11 mouse cellular contexts compared by ENCODE assay signal in genomic region chr7:44820525-44820924, GRCm38 (mm10). TPM values are rescaled to one million over a fixed set of nuclear protein-coding genes. Genes with fewer than 3 reads are reported as not detected.
DNase-seq lines count a peak whose midpoint lies in the region; ATAC-seq and TF ChIP-seq lines count a peak whose summit lies in the region.
"Had no signal": no experiment of that assay in that cellular context is flagged by ENCODE, and none has a peak within 500 bp of the region (broad histone marks: within the 10 kb centered on the region; RNA-seq: fewer than 3 reads in every experiment).

No protein-coding gene starts in this region.

- no peaks in the 10 kb centered on the region for H3K27me3 ChIP-seq in heart, embryonic 12.5 days (replicated peaks)
- no peaks in the 10 kb centered on the region for H3K27me3 ChIP-seq in limb, embryonic 11.5 days (ENCODE audit: control insufficient read depth, insufficient read depth, low read length)
- H3K27me3 ChIP-seq in myocyte (ENCODE audit: control insufficient read depth, insufficient read depth, insufficient read length), result no peaks in the 10 kb centered on the region
- H3K27me3 ChIP-seq: embryonic facial prominence, embryonic 12.5 days; stomach, embryonic 15.5 days had no signal

- peaks cover 77% of the 10 kb centered on the region for H3K4me1 ChIP-seq in heart, embryonic 12.5 days (replicated peaks)
- peaks cover 23% of the 10 kb centered on the region for H3K4me1 ChIP-seq in limb, embryonic 11.5 days (ENCODE audit: control insufficient read depth, insufficient read depth, low read length)

- H3K4me2 ChIP-seq in heart, embryonic 12.5 days, result 0 out of 2 replicates have a peak overlapping the region, but pooled peaks have one; percentile 12
- H3K4me2 ChIP-seq in limb, embryonic 11.5 days (ENCODE audit: low read depth, severe bottlenecking), result no peak overlapping the region
- H3K4me2 ChIP-seq in myocyte (ENCODE audit: low read depth), result peak overlapping the region; percentile 97
- H3K4me2 ChIP-seq: embryonic facial prominence, embryonic 12.5 days had no signal

- H3K36me3 ChIP-seq in heart, embryonic 12.5 days, result 0 out of 2 replicates have a peak, but pooled peaks cover 3% of the 10 kb centered on the region
- peaks cover 2% of the 10 kb centered on the region; the same call in 1 of the 2 replicates for H3K36me3 ChIP-seq in limb, embryonic 11.5 days (ENCODE audit: control insufficient read depth, insufficient read depth, low read length)
- no peaks in the 10 kb centered on the region for H3K36me3 ChIP-seq in myocyte (ENCODE audit: control insufficient read depth, insufficient read depth)
- H3K36me3 ChIP-seq: stomach, embryonic 15.5 days had no signal

- H3ac ChIP-seq in myocyte (ENCODE audit: control insufficient read depth, insufficient read length), result peak overlapping the region; percentile 41

- TF ChIP-seq POLR2A in myocyte (IDR thresholded peaks at IDR 0.05; ENCODE audit: insufficient read length, low read depth), result no peak

- H3K27ac ChIP-seq in heart, embryonic 12.5 days (ENCODE audit: poor library complexity, severe bottlenecking), result no peak overlapping the region
- no peak overlapping the region for H3K27ac ChIP-seq in limb, embryonic 11.5 days (replicated peaks; ENCODE audit: low read depth, low read length)
- H3K27ac ChIP-seq: embryonic facial prominence, embryonic 12.5 days; stomach, embryonic 15.5 days had no signal

- no peak overlapping the region for H3K9ac ChIP-seq in heart, embryonic 12.5 days
- no peak overlapping the region for H3K9ac ChIP-seq in limb, embryonic 11.5 days (ENCODE audit: low read length)
- H3K9ac ChIP-seq: embryonic facial prominence, embryonic 12.5 days; stomach, embryonic 15.5 days had no signal

- no peak for DNase-seq in heart, adult 18-20 months
- peak; percentile 6 to 33 for DNase-seq in spleen, postnatal 4 days (ENCODE audit: low spot score in 2 of 2)
- no peak for DNase-seq in spleen, postnatal 36 days (ENCODE audit: low spot score in 2 of 2)
- peak; percentile 14 for DNase-seq in limb, embryonic 11.5 days (ENCODE audit: low spot score)
- no peak for DNase-seq in right cerebral cortex, postnatal 36 days (ENCODE audit: low spot score in 2 of 2)
- DNase-seq: retina, postnatal 1 day had no signal

- H3K9me3 ChIP-seq in heart, embryonic 12.5 days (replicated peaks), result no peaks in the 10 kb centered on the region
- H3K9me3 ChIP-seq in limb, embryonic 11.5 days (ENCODE audit: control insufficient read depth, low read length), result no peaks in the 10 kb centered on the region
- H3K9me3 ChIP-seq: embryonic facial prominence, embryonic 12.5 days; stomach, embryonic 15.5 days had no signal

- no peak overlapping the region for H3K4me3 ChIP-seq in heart, embryonic 12.5 days
- no peak overlapping the region for H3K4me3 ChIP-seq in limb, embryonic 11.5 days (ENCODE audit: low read depth, low read length)
- H3K4me3 ChIP-seq in myocyte, result peak overlapping the region; percentile 94
- H3K4me3 ChIP-seq: embryonic facial prominence, embryonic 12.5 days; stomach, embryonic 15.5 days had no signal

- H3K79me2 ChIP-seq in myocyte (ENCODE audit: control insufficient read depth, insufficient read depth), result peaks cover 92% of the 10 kb centered on the region

- 76% methylated on average over 3 of the region's 3 CpGs for WGBS in heart, embryonic 12.5 days
- WGBS in limb, embryonic 11.5 days, result 93% methylated on average over 3 of the region's 3 CpGs

- no peak for ATAC-seq in heart, embryonic 12.5 days (ENCODE audit: insufficient number of reproducible peaks, low FRiP score)
- no peak for ATAC-seq in limb, embryonic 11.5 days (ENCODE audit: insufficient number of reproducible peaks, low FRiP score, low TSS enrichment, low read depth)
- ATAC-seq: hindbrain, embryonic 16.5 days had no signal

TF ChIP-seq in myocyte, 11 proteins besides CTCF, POLR2A, EP300 and RAD21:
- TF ChIP-seq TCF3 (IDR thresholded peaks at IDR 0.05; ENCODE audit: insufficient read length, low read depth) (no peak), E2F4 (IDR thresholded peaks at IDR 0.05; ENCODE audit: insufficient read depth) (no peak), MYOD1 (IDR thresholded peaks at IDR 0.05; ENCODE audit: control insufficient read depth in 1 of 3, insufficient read length in 2 of 3, low read depth in 2 of 3) (no peak), MAX (IDR thresholded peaks at IDR 0.05; ENCODE audit: low read depth) (no peak)

RNA-seq across cellular contexts. Expression of gene Atf5, which starts 4.1 kb away (rescaled TPM):
- 2.6 and 2.7 TPM in 2 replicates for polyA plus RNA-seq in heart, embryonic 12.5 days (2016; fragmentation: Nextera tagmentation; extraction: Ambion mirVana)
- total RNA-seq in heart, adult 18-20 months (2021), result 10 to 100 TPM; 60.2 to 62.7 TPM
- 2.1 and 2.3 TPM in 2 replicates for polyA plus RNA-seq in limb, embryonic 11.5 days (2014; fragmentation: Nextera tagmentation; extraction: Ambion mirVana)
- polyA plus RNA-seq in myocyte (2012; fragmentation: generic; extraction: Trizol), result 939 TPM

RNA-seq across cellular contexts. Expression of gene Il4i1, which starts 4.3 kb away (rescaled TPM):
- polyA plus RNA-seq in heart, embryonic 12.5 days (2016; fragmentation: Nextera tagmentation; extraction: Ambion mirVana), result 0.78 and 1.1 TPM in 2 replicates
- total RNA-seq in heart, adult 18-20 months (2021), result 1 to 10 TPM in 1 of 2 experiments, under 1 TPM in 1; 0.62 to 4.8 TPM
- polyA plus RNA-seq in limb, embryonic 11.5 days (2014; fragmentation: Nextera tagmentation; extraction: Ambion mirVana), result 1.1 TPM in 2 replicates
- polyA plus RNA-seq in myocyte (2012; fragmentation: generic; extraction: Trizol), result 1.9 TPM

RNA-seq across cellular contexts. Expression of gene Nup62, which starts 4.6 kb away (rescaled TPM):
- polyA plus RNA-seq in heart, embryonic 12.5 days (2016; fragmentation: Nextera tagmentation; extraction: Ambion mirVana), result 90.9 and 93.3 TPM in 2 replicates
- 10 to 100 TPM; 25.4 to 26.0 TPM for total RNA-seq in heart, adult 18-20 months (2021)
- polyA plus RNA-seq in limb, embryonic 11.5 days (2014; fragmentation: Nextera tagmentation; extraction: Ambion mirVana), result 81.7 and 82.6 TPM in 2 replicates
- polyA plus RNA-seq in myocyte (2012; fragmentation: generic; extraction: Trizol), result 77.0 TPM

RNA-seq across cellular contexts. Expression of gene Akt1s1, which starts 28.3 kb away (rescaled TPM):
- 105 and 108 TPM in 2 replicates for polyA plus RNA-seq in heart, embryonic 12.5 days (2016; fragmentation: Nextera tagmentation; extraction: Ambion mirVana)
- total RNA-seq in heart, adult 18-20 months (2021), result 10 to 100 TPM; 65.1 to 67.1 TPM
- polyA plus RNA-seq in limb, embryonic 11.5 days (2014; fragmentation: Nextera tagmentation; extraction: Ambion mirVana), result 38.6 and 63.4 TPM in 2 replicates
- polyA plus RNA-seq in myocyte (2012; fragmentation: generic; extraction: Trizol), result 200 TPM

RNA-seq across cellular contexts. Expression of gene Tbc1d17, which starts 28.4 kb away (rescaled TPM):
- polyA plus RNA-seq in heart, embryonic 12.5 days (2016; fragmentation: Nextera tagmentation; extraction: Ambion mirVana), result 60.0 and 61.2 TPM in 2 replicates
- 10 to 100 TPM; 36.7 to 57.6 TPM for total RNA-seq in heart, adult 18-20 months (2021)
- 60.9 and 69.0 TPM in 2 replicates for polyA plus RNA-seq in limb, embryonic 11.5 days (2014; fragmentation: Nextera tagmentation; extraction: Ambion mirVana)
- 53.8 TPM for polyA plus RNA-seq in myocyte (2012; fragmentation: generic; extraction: Trizol)

Comparison
In these comparisons a context has a peak if more than half of its experiments do, and no peak if none do; other contexts are left out.
1. DNase-seq: peak in spleen, postnatal 4 days (2 of 2) and limb, embryonic 11.5 days (single experiment); none in heart, adult 18-20 months (0 of 2), spleen, postnatal 36 days (0 of 2) and right cerebral cortex, postnatal 36 days (0 of 2).
2. RNA of gene Atf5, which starts 4.1 kb away (polyA plus RNA-seq): 939 TPM in myocyte (single experiment); 2.6 to 2.7 TPM in heart, embryonic 12.5 days and 2.1 to 2.3 TPM in limb, embryonic 11.5 days; every median in the first group is over 100 times any median in the second.